Comparison of ENCODE assay signal across 18 mouse cellular contexts in genomic region chr11:120882931-120883330, GRCm38 (mm10).
"Had no signal": no experiment of that assay in that cellular context is flagged by ENCODE, and none has a peak within 500 bp of the region (broad histone marks: within the 10 kb centered on the region; RNA-seq: fewer than 3 reads in every experiment).

No protein-coding gene starts in this region.

- H3K27ac ChIP-seq: midbrain, embryonic 10.5 days; midbrain, embryonic 12.5 days; neural tube, embryonic 13.5 days; neural tube, embryonic 15.5 days had no signal

- H3K9me3 ChIP-seq: neural tube, embryonic 15.5 days had no signal

- H3K4me1 ChIP-seq: midbrain, embryonic 10.5 days; midbrain, embryonic 12.5 days; neural tube, embryonic 13.5 days; neural tube, embryonic 15.5 days had no signal

- H3K9ac ChIP-seq: lung, embryonic 14.5 days; midbrain, embryonic 12.5 days; neural tube, embryonic 13.5 days; neural tube, embryonic 15.5 days had no signal

- DNase-seq: lung, embryonic 14.5 days; lung, postnatal 10 days; lung, postnatal 4 days; midbrain, embryonic 14.5 days; retina, postnatal 1 day; right cerebral cortex, adult 18-20 months; right cerebral cortex, postnatal 25 days; right cerebral cortex, postnatal 4 days; spleen, adult 18-20 months; thymus, adult 18-20 months; thymus, postnatal 14 days; thymus, postnatal 36 days had no signal

- H3K27me3 ChIP-seq: midbrain, embryonic 12.5 days; neural tube, embryonic 13.5 days; neural tube, embryonic 15.5 days had no signal

- H3K4me3 ChIP-seq: midbrain, embryonic 10.5 days; midbrain, embryonic 12.5 days; myocyte; neural tube, embryonic 13.5 days; neural tube, embryonic 15.5 days had no signal

- ATAC-seq: midbrain, embryonic 16.5 days had no signal

- H3K4me2 ChIP-seq: lung, embryonic 14.5 days; midbrain, embryonic 12.5 days; neural tube, embryonic 13.5 days; neural tube, embryonic 15.5 days had no signal
